In the genomic region with DNA sequence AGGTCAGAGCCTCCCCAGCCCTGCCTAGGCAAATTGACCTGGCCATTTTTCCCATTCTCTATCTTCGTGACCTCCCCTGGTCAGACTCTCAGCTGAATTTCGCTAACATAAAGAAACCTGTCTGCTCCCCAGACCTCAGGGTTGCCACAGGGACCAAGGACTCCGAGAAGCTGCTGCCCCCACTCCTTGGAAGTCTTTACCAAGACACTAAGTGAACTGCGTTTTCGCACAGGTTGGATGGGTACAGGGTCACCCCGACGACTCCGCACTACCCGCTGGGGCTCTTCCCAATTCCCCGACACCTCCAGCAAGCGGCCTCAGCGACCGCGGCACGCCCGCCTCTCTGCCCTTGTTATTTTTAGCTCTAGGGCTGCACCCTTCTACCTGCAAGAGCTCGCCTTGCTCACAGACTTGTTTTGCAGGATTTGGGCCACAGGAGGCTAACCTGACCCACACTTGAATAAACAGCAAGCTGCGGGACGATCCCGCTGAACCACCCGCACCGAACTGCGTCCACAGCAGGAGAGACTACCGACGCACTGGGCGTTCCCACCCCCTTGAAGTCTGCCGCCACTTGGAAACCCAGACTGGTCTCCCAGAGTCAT, we compare ENCODE assay signal across 8 mouse cellular contexts. TPM values are rescaled to one million over a fixed set of nuclear protein-coding genes. Genes with fewer than 3 reads are reported as not detected.
DNase-seq lines count a peak whose midpoint lies in the region; ATAC-seq and TF ChIP-seq lines count a peak whose summit lies in the region.

No protein-coding gene starts in this region.

- DNase-seq in cerebellum, adult 2 months: no peak
- no peak for DNase-seq in cerebellum, adult 9-11 months
- peak; percentile 29 to 30 for DNase-seq in heart, postnatal 10 days
- DNase-seq in limb, embryonic 14.5 days (ENCODE audit: low spot score): no peak
- no peak for DNase-seq in adrenal gland, postnatal 14 days
- no peak for DNase-seq in left cerebral cortex, postnatal 14 days (ENCODE audit: low spot score in 2 of 2)

- H3K27ac ChIP-seq in cerebellum, adult 2 months (ENCODE audit: insufficient read depth, low read length): no peak overlapping the region
- no peak overlapping the region for H3K27ac ChIP-seq in limb, embryonic 14.5 days (replicated peaks; ENCODE audit: low read depth, low read length)
- no peak overlapping the region for H3K27ac ChIP-seq in midbrain, embryonic 16.5 days (ENCODE audit: low read length)

- peak overlapping the region; percentile 40 for H3K9ac ChIP-seq in limb, embryonic 14.5 days (ENCODE audit: low read depth, low read length, severe bottlenecking)
- H3K9ac ChIP-seq in midbrain, embryonic 16.5 days (ENCODE audit: low read depth, low read length): no peak overlapping the region

- intact Hi-C loops in heart, postnatal 10 days (cut with DNase I): no loop called here
- intact Hi-C loops in left cerebral cortex, postnatal 14 days (cut with DNase I): no loop called here

- 6% methylated on average over 27 of the region's 27 CpGs for WGBS in cerebellum, adult 2 months
- 4% methylated on average over 27 of the region's 27 CpGs for WGBS in limb, embryonic 14.5 days
- WGBS in midbrain, embryonic 16.5 days: 3% methylated on average over 27 of the region's 27 CpGs

- H3K4me2 ChIP-seq in limb, embryonic 14.5 days (replicated peaks; ENCODE audit: low read depth, low read length, severe bottlenecking): peak overlapping the region; percentile 57
- peak overlapping the region; percentile 64 for H3K4me2 ChIP-seq in midbrain, embryonic 16.5 days (ENCODE audit: low read length)

- H3K9me3 ChIP-seq in limb, embryonic 14.5 days (ENCODE audit: control insufficient read depth, low read length): no peaks in the 10 kb centered on the region
- no peaks in the 10 kb centered on the region for H3K9me3 ChIP-seq in midbrain, embryonic 16.5 days (replicated peaks; ENCODE audit: control insufficient read depth, low read length, poor library complexity, severe bottlenecking)

- no peaks in the 10 kb centered on the region for H3K4me1 ChIP-seq in cerebellum, adult 2 months (ENCODE audit: control insufficient read depth, insufficient read depth, low read length)
- H3K4me1 ChIP-seq in limb, embryonic 14.5 days (ENCODE audit: control insufficient read depth, insufficient read depth, low read length): peaks cover 8% of the 10 kb centered on the region; the same call in 1 of the 2 replicates
- peaks cover 7% of the 10 kb centered on the region; the same call in 1 of the 2 replicates for H3K4me1 ChIP-seq in midbrain, embryonic 16.5 days (ENCODE audit: control insufficient read depth, insufficient read depth, low read length)

- TF ChIP-seq POLR2A in cerebellum, adult 2 months (IDR thresholded peaks at IDR 0.05; ENCODE audit: borderline replicate concordance, insufficient read depth, low read length): no peak
- no peak for TF ChIP-seq POLR2A in limb, embryonic 14.5 days (IDR thresholded peaks at IDR 0.05; ENCODE audit: borderline replicate concordance, extremely low read depth, insufficient read depth, insufficient read length)

- peak overlapping the region; percentile 7 for H3K4me3 ChIP-seq in cerebellum, adult 2 months (replicated peaks; ENCODE audit: insufficient read depth, low read depth, low read length)
- peak overlapping the region; percentile 27 for H3K4me3 ChIP-seq in limb, embryonic 14.5 days (replicated peaks; ENCODE audit: low read length)
- peak overlapping the region; percentile 31 for H3K4me3 ChIP-seq in midbrain, embryonic 16.5 days (ENCODE audit: low read depth, low read length)

- H3K36me3 ChIP-seq in limb, embryonic 14.5 days (ENCODE audit: control insufficient read depth, insufficient read depth, low read length): no peaks in the 10 kb centered on the region
- H3K36me3 ChIP-seq in midbrain, embryonic 16.5 days (ENCODE audit: control insufficient read depth, insufficient read depth, low read length): no peaks in the 10 kb centered on the region

- TF ChIP-seq CTCF in cerebellum, adult 2 months (IDR thresholded peaks at IDR 0.05; ENCODE audit: borderline replicate concordance, insufficient read depth, low read depth, low read length): no peak

- no peaks in the 10 kb centered on the region; the same call in 1 of the 2 replicates for H3K27me3 ChIP-seq in cerebellum, adult 2 months (ENCODE audit: control insufficient read depth, insufficient read depth, low read length)
- peaks cover 17% of the 10 kb centered on the region for H3K27me3 ChIP-seq in limb, embryonic 14.5 days (ENCODE audit: control insufficient read depth, insufficient read depth, low read length)
- H3K27me3 ChIP-seq in midbrain, embryonic 16.5 days (ENCODE audit: control insufficient read depth, insufficient read depth, low read depth, low read length): peaks cover 18% of the 10 kb centered on the region

- ATAC-seq in limb, embryonic 14.5 days (ENCODE audit: low FRiP score, low read depth): no peak
- ATAC-seq in midbrain, embryonic 16.5 days: peak; percentile 14; the same call in 1 of the 2 replicates
- no peak for ATAC-seq in activated CD4-positive, CD25-positive, alpha-beta regulatory T cell, adult 4 months

RNA-seq across cellular contexts. Expression of a gene that starts 7.7 kb away (rescaled TPM):
- polyA plus RNA-seq in cerebellum, adult 2 months (2012; rRNA removed): 4.9 and 5.1 TPM in 2 replicates
- 10 to 100 TPM; 14.4 to 20.5 TPM for total RNA-seq in heart, postnatal 10 days (2021)
- 53.4 and 70.0 TPM in 2 replicates for polyA plus RNA-seq in limb, embryonic 14.5 days (2012; rRNA removed)
- polyA plus RNA-seq in limb, embryonic 14.5 days (2014; fragmentation: Nextera tagmentation; extraction: Ambion mirVana): 20.3 and 23.3 TPM in 2 replicates
- 5.5 and 6.5 TPM in 2 replicates for polyA plus RNA-seq in midbrain, embryonic 16.5 days (2015; fragmentation: Nextera tagmentation; extraction: Ambion mirVana)
- total RNA-seq in adrenal gland, postnatal 14 days (2021): 6.2 and 9.4 TPM in 2 replicates
- 10 to 100 TPM; 12.3 to 13.5 TPM for total RNA-seq in left cerebral cortex, postnatal 14 days (2021)
- polyA plus RNA-seq in activated CD4-positive, CD25-positive, alpha-beta regulatory T cell, adult 4 months (2017; shearing (Covaris generic)): under 1 TPM in 1 of 2 experiments, not detected in 1; 0.26 TPM

RNA-seq across cellular contexts. Expression of a gene that starts 19.0 kb away (rescaled TPM):
- not detected in 2 replicates for polyA plus RNA-seq in cerebellum, adult 2 months (2012; rRNA removed)
- not detected for total RNA-seq in heart, postnatal 10 days (2021)
- polyA plus RNA-seq in limb, embryonic 14.5 days (2012; rRNA removed): not detected in 2 replicates
- polyA plus RNA-seq in limb, embryonic 14.5 days (2014; fragmentation: Nextera tagmentation; extraction: Ambion mirVana): not detected in 2 replicates
- polyA plus RNA-seq in midbrain, embryonic 16.5 days (2015; fragmentation: Nextera tagmentation; extraction: Ambion mirVana): not detected in 2 replicates
- total RNA-seq in adrenal gland, postnatal 14 days (2021): not detected in 2 replicates
- total RNA-seq in left cerebral cortex, postnatal 14 days (2021): not detected
- not detected for polyA plus RNA-seq in activated CD4-positive, CD25-positive, alpha-beta regulatory T cell, adult 4 months (2017; shearing (Covaris generic))

Comparison
In these comparisons a context has a peak if more than half of its experiments do, and no peak if none do; other contexts are left out.
1. DNase-seq: peak in heart, postnatal 10 days (2 of 2); none in cerebellum, adult 2 months (0 of 2), cerebellum, adult 9-11 months (single experiment), limb, embryonic 14.5 days (single experiment), adrenal gland, postnatal 14 days (single experiment) and left cerebral cortex, postnatal 14 days (0 of 2).
2. Peak in every context shown above with its lines, with median percentiles within 50 percentile points of each other: H3K4me3 ChIP-seq.